Mouse (Mus musculus) olfactory bulb, adult 2 months (tissue): ENCODE results near the gene Ankrd42.

Experiments used
- CTCF ChIP-seq: fragments of 200-500 bp; IDR thresholded peaks from 2 replicates; pipeline ENCODE4 v1.5.1; 2012; ENCODE audit warnings: low read depth, mild to moderate bottlenecking, low read length, moderate library complexity; ENCODE audit not compliant: insufficient read depth
- POLR2A ChIP-seq: fragments of 200-500 bp; IDR thresholded peaks from 2 replicates; pipeline ENCODE4 v1.6.1; 2012; ENCODE audit warnings: mild to moderate bottlenecking, low read depth, low read length, moderate library complexity; ENCODE audit not compliant: insufficient read depth

- no peak for TF ChIP-seq CTCF
- no peak for TF ChIP-seq POLR2A
Measured at GRCm38 (mm10) chr7:92638050-92638449, 1.1 kb upstream of the Ankrd42 start.
